Mouse (Mus musculus): ENCODE measurements around the gene Clcn3. TPM values are rescaled to one million over a fixed set of nuclear protein-coding genes. Genes with fewer than 3 reads are reported as not detected.

Clcn3 gene
- 34.2 TPM for polyA plus RNA-seq (2017; shearing (Covaris generic))

DNA sequence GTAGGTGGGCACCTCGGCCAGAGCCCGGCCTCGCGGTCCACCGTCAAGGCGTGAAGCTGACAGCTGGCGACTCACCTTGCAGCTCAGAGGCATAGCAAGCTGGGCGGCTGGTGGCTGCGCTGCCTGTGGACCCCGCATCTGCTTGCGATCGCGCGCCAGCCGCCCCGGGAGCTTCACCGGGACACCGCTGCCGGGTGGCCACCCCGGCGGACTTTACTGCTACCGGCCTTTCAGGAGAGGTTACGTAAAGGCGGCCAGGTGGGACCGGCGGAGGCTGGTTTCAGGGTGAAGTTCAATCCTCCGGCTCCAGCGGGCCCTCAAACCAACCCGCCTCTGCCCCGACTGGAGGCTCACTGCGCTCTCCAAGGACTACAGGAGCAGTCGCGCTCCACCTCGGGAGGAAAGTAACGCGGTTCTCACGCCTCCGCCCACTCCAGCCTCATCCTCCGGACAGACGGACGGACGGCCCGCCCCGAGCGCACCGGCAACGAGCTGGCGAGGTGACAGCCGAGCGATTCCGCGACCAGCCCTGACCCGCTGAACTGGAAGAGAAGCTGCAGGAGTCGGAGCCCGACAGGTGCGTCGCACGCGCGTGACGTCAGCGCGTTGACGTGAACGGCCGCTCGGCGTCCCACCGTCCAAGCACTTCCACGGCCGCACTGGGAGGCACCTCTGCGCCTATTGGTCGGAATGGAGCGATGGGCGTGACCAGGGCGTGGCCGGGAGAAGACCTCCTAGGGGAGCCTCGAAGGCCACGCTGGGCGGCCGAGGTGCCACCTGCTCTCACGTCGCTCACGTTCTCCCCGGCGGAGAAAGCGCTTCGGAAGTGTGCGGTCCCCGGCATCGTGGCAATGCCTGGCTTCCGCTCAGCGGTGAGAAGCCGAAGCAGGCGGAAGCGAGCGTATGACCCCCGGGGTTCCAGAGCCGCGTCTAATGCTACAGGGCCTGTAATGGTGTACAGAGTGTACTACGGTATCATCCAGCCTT is at the start of gene Clcn3:
Clcn3 (minus strand) TSS at position 600 of the 987 bp plus-strand sequence.

DNA sequence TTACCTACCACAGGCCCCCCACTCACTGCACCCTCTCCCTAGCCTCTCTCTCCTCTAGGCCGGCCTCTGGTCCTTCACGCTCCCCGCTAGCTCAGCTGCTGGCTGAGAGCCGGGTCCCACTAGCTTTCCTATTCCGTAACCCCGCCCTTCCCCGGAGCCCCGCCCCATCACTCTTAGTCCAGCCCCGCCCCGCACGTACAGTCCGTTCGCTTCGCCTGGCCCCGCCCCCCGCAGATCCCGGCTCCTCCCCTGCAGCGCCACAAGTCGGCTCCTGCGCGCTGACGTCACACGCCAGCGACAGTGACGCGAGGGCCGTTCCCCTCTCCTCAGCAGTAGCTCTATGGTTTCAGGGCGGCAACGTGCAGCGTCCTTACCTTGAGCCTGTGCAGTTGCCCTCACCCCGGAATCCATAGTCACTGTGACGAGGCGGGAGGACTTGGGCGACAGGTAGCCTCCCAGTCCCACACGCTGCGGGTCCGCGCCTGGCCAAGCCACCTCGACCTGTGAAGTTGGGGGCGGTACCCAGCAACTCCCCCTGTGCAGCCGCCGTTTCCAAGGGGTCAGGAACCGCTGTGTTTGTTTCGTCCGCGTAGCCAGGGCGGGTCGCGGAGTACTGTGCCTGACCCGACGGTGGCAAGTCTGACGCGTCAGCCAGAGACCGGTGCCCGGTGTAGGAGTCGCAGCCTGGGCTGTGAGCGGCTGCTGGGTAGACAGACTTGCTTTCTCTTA is 10.0 kb upstream of the Clcn3 start, which contains the start of gene Nek1:
Nek1 (plus strand) TSS at position 286 of the 729 bp plus-strand sequence.

DNA sequence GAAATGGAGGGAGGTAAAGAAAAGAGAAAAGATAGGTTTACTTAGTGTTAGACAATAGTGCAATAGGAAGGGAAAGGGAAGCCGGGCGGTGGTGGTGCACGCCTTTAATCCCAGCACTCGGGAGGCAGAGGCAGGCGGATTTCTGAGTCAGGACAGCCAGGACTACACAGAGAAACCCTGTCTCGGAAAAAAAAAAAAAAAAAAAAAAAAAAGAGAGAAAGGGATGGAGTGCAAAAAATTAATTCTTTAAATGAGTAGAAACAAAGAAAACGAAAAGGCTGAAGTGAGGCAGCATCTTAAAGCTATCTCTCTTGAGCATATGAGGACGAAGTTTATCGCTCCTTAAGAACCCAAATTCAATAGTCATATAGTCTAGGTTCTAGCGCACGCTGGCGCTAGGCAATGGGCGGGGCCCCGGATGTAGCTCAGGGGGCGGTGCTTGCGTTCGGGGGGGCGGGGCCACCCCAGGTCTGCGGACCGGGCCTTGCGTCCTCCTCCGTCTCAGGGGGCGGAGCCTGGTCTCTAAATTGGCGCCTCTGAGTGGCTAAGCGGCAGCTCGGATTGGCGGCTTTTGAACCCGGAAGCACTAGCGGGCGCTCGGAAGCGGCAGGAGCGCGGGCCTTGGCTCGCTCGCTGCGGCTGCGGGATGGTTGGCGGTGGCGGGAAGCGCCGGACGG is 93.1 kb downstream of the Clcn3 start, which contains the start of gene Hpf1:
Hpf1 (plus strand) TSS at position 576 of the 677 bp plus-strand sequence.

Other genes starting within 250 kb of the Clcn3 start
- gene Hpf1, start 92.9 kb downstream of the Clcn3 start, polyA plus RNA-seq (2017; shearing (Covaris generic)): 63.7 TPM
- 11.8 TPM for gene Nek1, start 9.9 kb upstream of the Clcn3 start, polyA plus RNA-seq (2017; shearing (Covaris generic))
- 6.9 TPM for gene Sh3rf1, start 240.6 kb upstream of the Clcn3 start, polyA plus RNA-seq (2017; shearing (Covaris generic))